Mouse (Mus musculus) gastrocnemius, postnatal 4 days (tissue): ENCODE results near the gene Kif11. TPM values are rescaled to one million over a fixed set of nuclear protein-coding genes. Genes with fewer than 3 reads are reported as not detected.

ENCODE experiments used
- DNase-seq, 2 experiments: peaks; one replicate each; pipeline ENCODE4 v3.0.0; 2021 to 2022; ENCODE audit warnings: low spot score in 2 of 2, mixed read lengths in 2 of 2
- total RNA-seq, 2 experiments: library from RNA; stranded (reverse); gene quantifications; 2 replicates each; pipeline ENCODE4 v1.2.3; 2021

Gene Kif11
- total RNA-seq, 2 experiments from 2014 or later: 17.9 to 19.5 TPM

GRCm38 (mm10) chr19:37442524-37443286 lies 66.5 kb downstream of the Kif11 start:
- DNase-seq: no peak

GRCm38 (mm10) chr19:37443631-37444140 lies 67.5 kb downstream of the Kif11 start:
- no peak for DNase-seq

GRCm38 (mm10) chr19:37448212-37448611 lies 72.0 kb downstream of the Kif11 start:
- DNase-seq: no peak

- DNase-seq: no peak
Observed at GRCm38 (mm10) chr19:37449246-37449645, 73.0 kb downstream of the Kif11 start.

GRCm38 (mm10) chr19:37455528-37455927 lies 79.3 kb downstream of the Kif11 start:
- no peak for DNase-seq

GRCm38 (mm10) chr19:37455961-37456360 lies 79.8 kb downstream of the Kif11 start:
- DNase-seq: no peak

GRCm38 (mm10) chr19:37458013-37458412 lies 81.8 kb downstream of the Kif11 start:
- no peak for DNase-seq

GRCm38 (mm10) chr19:37466403-37466802 lies 90.2 kb downstream of the Kif11 start:
- DNase-seq: no peak

- no peak for DNase-seq
Observed at GRCm38 (mm10) chr19:37466978-37467377, 90.8 kb downstream of the Kif11 start.

- DNase-seq: no peak
Observed at GRCm38 (mm10) chr19:37468841-37469566, 92.8 kb downstream of the Kif11 start.

Other genes with a start within 250 kb of the Kif11 start
- 10 to 100 TPM; 54.7 to 59.5 TPM for gene March5, start 168.9 kb upstream of the Kif11 start, total RNA-seq
- 10 to 100 TPM; 15.7 to 21.9 TPM for gene Cpeb3, start 167.8 kb upstream of the Kif11 start, total RNA-seq
- 10 to 100 TPM; 72.6 to 78.8 TPM for gene Ide, start 38.6 kb upstream of the Kif11 start, total RNA-seq
- gene Hhex, start 58.4 kb downstream of the Kif11 start, total RNA-seq: 1 to 10 TPM; 4.6 to 5.6 TPM
- 10 to 100 TPM; 40.5 to 48.2 TPM for gene Exoc6, start 174.0 kb downstream of the Kif11 start, total RNA-seq